Mouse (Mus musculus): ENCODE data around the gene Nrn1. TPM values are rescaled to one million over a fixed set of nuclear protein-coding genes. Genes with fewer than 3 reads are reported as not detected.

Nrn1 gene
- polyA plus RNA-seq, 1 experiment from 2014 or later = 0.16 TPM

- Histone ChIP-seq H3K4me2 (ENCODE audit: low read length) (peak overlapping the region; percentile 40), H3K9ac (ENCODE audit: low read depth, low read length) (no peak overlapping the region), H3K27me3 (ENCODE audit: insufficient read depth, low read length) (peaks cover 82% of the 10 kb centered on the region), H3K36me3 (ENCODE audit: insufficient read depth, low read length) (no peaks in the 10 kb centered on the region), H3K9me3 (replicated peaks; ENCODE audit: low read length) (no peaks in the 10 kb centered on the region), H3K4me1 (replicated peaks; ENCODE audit: insufficient read depth, low read length) (peaks cover 11% of the 10 kb centered on the region; the same call in 1 of the 2 replicates), H3K4me3 (replicated peaks; ENCODE audit: low read depth, low read length) (peak overlapping the region; percentile 30), H3K27ac (no peak overlapping the region)
- ATAC-seq (replicated peaks; ENCODE audit: low FRiP score, low read depth) = no peak
- WGBS = 5% methylated on average over 34 of the region's 34 CpGs
- DNase-seq (ENCODE audit: low spot score) = peak; percentile 49
- no peak for TF ChIP-seq CTCF (IDR thresholded peaks at IDR 0.05; ENCODE audit: low read depth)
Observed at GRCm38 (mm10) chr13:36731016-36731930, 3.7 kb downstream of the Nrn1 start.

- Histone ChIP-seq H3K36me3 (ENCODE audit: insufficient read depth, low read length) (no peaks in the 10 kb centered on the region), H3K4me2 (ENCODE audit: low read length) (no peak overlapping the region), H3K4me1 (replicated peaks; ENCODE audit: insufficient read depth, low read length) (peaks cover 11% of the 10 kb centered on the region; the same call in 1 of the 2 replicates), H3K9me3 (replicated peaks; ENCODE audit: low read length) (no peaks in the 10 kb centered on the region), H3K4me3 (replicated peaks; ENCODE audit: low read depth, low read length) (no peak overlapping the region), H3K9ac (ENCODE audit: low read depth, low read length) (no peak overlapping the region), H3K27me3 (ENCODE audit: insufficient read depth, low read length) (peaks cover 83% of the 10 kb centered on the region), H3K27ac (no peak overlapping the region)
- DNase-seq (ENCODE audit: low spot score) = no peak
- no peak for TF ChIP-seq CTCF (IDR thresholded peaks at IDR 0.05; ENCODE audit: low read depth)
- ATAC-seq (replicated peaks; ENCODE audit: low FRiP score, low read depth) = no peak
- WGBS = 10% methylated on average over 14 of the region's 14 CpGs
Observed at GRCm38 (mm10) chr13:36730341-36730761, 4.6 kb downstream of the Nrn1 start.

- ATAC-seq (replicated peaks; ENCODE audit: low FRiP score, low read depth) (no peak), DNase-seq (ENCODE audit: low spot score) (no peak)
- H3K27ac ChIP-seq = no peak overlapping the region
- no peak for TF ChIP-seq CTCF (IDR thresholded peaks at IDR 0.05; ENCODE audit: low read depth)
- H3K36me3 ChIP-seq (ENCODE audit: insufficient read depth, low read length) = no peaks in the 10 kb centered on the region
- H3K4me2 ChIP-seq (ENCODE audit: low read length) = no peak overlapping the region
- H3K9me3 ChIP-seq (replicated peaks; ENCODE audit: low read length) = no peaks in the 10 kb centered on the region
- 0 out of 2 replicates have a peak, but pooled peaks cover 6% of the 10 kb centered on the region for H3K4me1 ChIP-seq (replicated peaks; ENCODE audit: insufficient read depth, low read length)
- H3K4me3 ChIP-seq (replicated peaks; ENCODE audit: low read depth, low read length) = no peak overlapping the region
- 12% methylated on average over 13 of the region's 13 CpGs for WGBS
- H3K9ac ChIP-seq (ENCODE audit: low read depth, low read length) = no peak overlapping the region
- peaks cover 78% of the 10 kb centered on the region for H3K27me3 ChIP-seq (ENCODE audit: insufficient read depth, low read length)
Observed at GRCm38 (mm10) chr13:36729731-36730340, 5.1 kb downstream of the Nrn1 start.

- TF ChIP-seq CTCF (IDR thresholded peaks at IDR 0.05; ENCODE audit: low read depth) = no peak
- 10% methylated on average over 5 of the region's 5 CpGs for WGBS
- Histone ChIP-seq H3K4me2 (ENCODE audit: low read length) (no peak overlapping the region), H3K27ac (no peak overlapping the region), H3K36me3 (ENCODE audit: insufficient read depth, low read length) (no peaks in the 10 kb centered on the region), H3K4me1 (replicated peaks; ENCODE audit: insufficient read depth, low read length) (0 out of 2 replicates have a peak, but pooled peaks cover 5% of the 10 kb centered on the region), H3K4me3 (replicated peaks; ENCODE audit: low read depth, low read length) (no peak overlapping the region), H3K9ac (ENCODE audit: low read depth, low read length) (no peak overlapping the region), H3K27me3 (ENCODE audit: insufficient read depth, low read length) (peaks cover 76% of the 10 kb centered on the region), H3K9me3 (replicated peaks; ENCODE audit: low read length) (no peaks in the 10 kb centered on the region)
- DNase-seq (ENCODE audit: low spot score) = no peak
- ATAC-seq (replicated peaks; ENCODE audit: low FRiP score, low read depth) = no peak
Observed at GRCm38 (mm10) chr13:36728509-36728908, 6.4 kb downstream of the Nrn1 start.

GRCm38 (mm10) chr13:36727779-36728470, 7.0 kb downstream of the Nrn1 start:
- Histone ChIP-seq H3K4me3 (replicated peaks; ENCODE audit: low read depth, low read length) (no peak overlapping the region), H3K27me3 (ENCODE audit: insufficient read depth, low read length) (peaks cover 79% of the 10 kb centered on the region), H3K27ac (no peak overlapping the region), H3K9ac (ENCODE audit: low read depth, low read length) (no peak overlapping the region), H3K4me1 (replicated peaks; ENCODE audit: insufficient read depth, low read length) (0 out of 2 replicates have a peak, but pooled peaks cover 5% of the 10 kb centered on the region), H3K36me3 (ENCODE audit: insufficient read depth, low read length) (no peaks in the 10 kb centered on the region), H3K4me2 (ENCODE audit: low read length) (peak overlapping the region; percentile 51; the same call in 1 of the 2 replicates), H3K9me3 (replicated peaks; ENCODE audit: low read length) (no peaks in the 10 kb centered on the region)
- DNase-seq (ENCODE audit: low spot score) (no peak), ATAC-seq (replicated peaks; ENCODE audit: low FRiP score, low read depth) (no peak)
- TF ChIP-seq CTCF (IDR thresholded peaks at IDR 0.05; ENCODE audit: low read depth) = no peak
- 2% methylated on average over 21 of the region's 23 CpGs for WGBS

Data from kidney, postnatal 0 days (tissue).